Mouse (Mus musculus) urinary bladder, postnatal 4 days (tissue): ENCODE results near the gene Aasdh.
"Not testable (repeated sequence)": the region's sequence is repeated elsewhere in the genome, so short reads cannot be mapped to it uniquely, and the experiment has no call there.

Source experiments
- DNase-seq, 2 experiments: peaks; one replicate each; pipeline ENCODE4 v3.0.0; 2021 to 2022; ENCODE audit warnings: low spot score in 2 of 2

Gene Aasdh

GRCm38 (mm10) chr5:76912522-76912921 lies 7.2 kb upstream of the Aasdh start:
- not testable (repeated sequence) for DNase-seq

- no peak for DNase-seq
Measured at GRCm38 (mm10) chr5:76910807-76911206, 5.5 kb upstream of the Aasdh start.

- DNase-seq: no peak
Measured at GRCm38 (mm10) chr5:76906155-76906499, 813 bp upstream of the Aasdh start.

GRCm38 (mm10) chr5:76904713-76905404 lies 455 bp downstream of the Aasdh start:
- DNase-seq: no peak

GRCm38 (mm10) chr5:76902131-76902530 lies 3.2 kb downstream of the Aasdh start:
- DNase-seq: no peak

GRCm38 (mm10) chr5:76893084-76893483 lies 12.2 kb downstream of the Aasdh start:
- DNase-seq: no peak

- DNase-seq: no peak
Measured at GRCm38 (mm10) chr5:76892608-76893007, 12.7 kb downstream of the Aasdh start.

- DNase-seq: no peak
Measured at GRCm38 (mm10) chr5:76887011-76887410, 18.3 kb downstream of the Aasdh start.

GRCm38 (mm10) chr5:76884107-76884506 lies 21.2 kb downstream of the Aasdh start:
- no peak for DNase-seq

- no peak for DNase-seq
Measured at GRCm38 (mm10) chr5:76876106-76876758, 29.1 kb downstream of the Aasdh start.

- DNase-seq: no peak
Measured at GRCm38 (mm10) chr5:76869553-76869952, 35.8 kb downstream of the Aasdh start.

- no peak for DNase-seq
Measured at GRCm38 (mm10) chr5:76868693-76869286, 36.5 kb downstream of the Aasdh start.

GRCm38 (mm10) chr5:76866819-76867218 lies 38.5 kb downstream of the Aasdh start:
- DNase-seq: no peak

GRCm38 (mm10) chr5:76858444-76858843 lies 46.9 kb downstream of the Aasdh start:
- DNase-seq: no peak

- DNase-seq: no peak
Measured at GRCm38 (mm10) chr5:76857103-76858015, 48.0 kb downstream of the Aasdh start.

- DNase-seq: no peak
Measured at GRCm38 (mm10) chr5:76855829-76856600, 49.3 kb downstream of the Aasdh start.

- DNase-seq: peak; percentile 58 to 78
Measured at GRCm38 (mm10) chr5:76853549-76853948, 51.8 kb downstream of the Aasdh start.

- DNase-seq: no peak
Measured at GRCm38 (mm10) chr5:76851316-76851715, 54.0 kb downstream of the Aasdh start.

GRCm38 (mm10) chr5:76847106-76847505 lies 58.2 kb downstream of the Aasdh start:
- no peak for DNase-seq

- DNase-seq: no peak
Measured at GRCm38 (mm10) chr5:76844618-76845186, 60.6 kb downstream of the Aasdh start.

GRCm38 (mm10) chr5:76843851-76844419 lies 61.4 kb downstream of the Aasdh start:
- no peak for DNase-seq
